Mouse (Mus musculus) layer of hippocampus, postnatal 36 days (tissue): ENCODE data around the gene Vps29. TPM values are rescaled to one million over a fixed set of nuclear protein-coding genes. Genes with fewer than 3 reads are reported as not detected.
"Not testable (repeated sequence)": the region's sequence is repeated elsewhere in the genome, so short reads cannot be mapped to it uniquely, and the experiment has no call there.

Source experiments
- DNase-seq, 2 experiments: peaks; one replicate each; pipeline ENCODE4 v3.0.0; 2022
- total RNA-seq, 2 experiments: library from RNA; stranded (reverse); gene quantifications; 2 replicates each; pipeline ENCODE4 v1.2.3; 2021

The Vps29 gene
- total RNA-seq: 100 to 1,000 TPM; 173 to 175 TPM

- peak; percentile 95 to 96 for DNase-seq
Observed at GRCm38 (mm10) chr5:122353807-122354491, at the start of gene Vps29, which contains the start of gene Rad9b. Vps29 (plus strand) TSS chr5:122354369. Rad9b (minus strand) TSS chr5:122354233.

DNA sequence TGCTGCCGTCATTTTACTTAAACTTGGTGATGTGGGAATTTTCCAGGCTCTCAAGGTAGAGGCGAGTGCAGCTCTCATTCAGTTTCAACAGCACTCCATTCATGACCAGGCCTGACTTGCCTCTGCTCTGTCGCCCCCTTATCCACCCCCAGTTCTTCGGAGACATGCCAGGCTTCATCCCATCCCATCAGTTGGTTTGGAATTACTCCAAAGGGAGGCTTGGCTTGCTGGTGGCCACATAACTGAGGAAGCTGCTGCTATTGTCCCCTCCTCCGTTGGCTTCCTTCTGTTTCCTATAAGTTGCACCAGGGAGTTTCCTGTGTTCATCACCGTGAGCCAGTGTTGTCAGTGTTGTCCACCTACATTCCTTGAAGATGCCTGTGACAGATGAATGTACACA, 49.6 kb upstream of the Vps29 start:
- DNase-seq: no peak

DNA sequence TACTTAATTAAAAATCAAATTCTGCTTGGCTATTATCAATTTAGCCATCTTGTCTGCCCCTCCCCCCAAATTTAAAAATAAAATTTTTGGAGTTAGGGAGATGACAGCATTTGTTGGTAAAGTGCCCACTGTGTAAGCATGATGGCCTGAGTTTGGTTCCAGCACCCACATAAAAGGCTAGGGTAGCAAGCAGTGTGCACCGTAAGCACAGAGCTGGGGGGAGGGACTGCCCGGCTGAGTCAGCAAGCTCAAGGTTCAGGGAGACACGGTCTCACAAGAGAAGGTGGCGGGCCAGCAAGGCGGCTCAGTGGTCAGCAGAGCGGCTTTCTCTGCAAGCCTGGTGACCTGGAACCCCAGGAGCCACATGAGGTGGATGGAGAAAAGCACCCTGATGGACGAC, 48.7 kb upstream of the Vps29 start:
- no peak for DNase-seq

GRCm38 (mm10) chr5:122306536-122306935, 47.6 kb upstream of the Vps29 start:
- no peak for DNase-seq

DNA sequence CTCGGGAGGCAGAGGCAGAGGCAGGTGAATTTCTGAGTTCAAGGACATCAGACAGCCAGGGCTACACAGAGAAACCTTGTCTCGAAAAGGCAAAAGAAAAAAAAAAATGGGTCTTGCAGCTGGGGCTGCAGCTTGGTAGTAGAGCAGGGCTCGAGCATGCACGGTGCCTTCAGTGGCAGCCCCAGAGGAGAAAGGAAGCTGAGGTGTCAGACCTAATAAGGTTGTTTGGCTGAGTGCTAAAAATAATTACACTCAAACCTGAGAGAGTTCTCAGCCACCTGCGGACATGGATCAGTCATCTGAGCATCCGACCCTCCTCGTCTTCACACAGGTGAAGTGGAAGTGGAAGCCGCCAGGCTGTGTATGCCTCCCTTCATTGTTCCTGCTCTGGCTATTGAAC, 43.5 kb upstream of the Vps29 start:
- DNase-seq: no peak

DNA sequence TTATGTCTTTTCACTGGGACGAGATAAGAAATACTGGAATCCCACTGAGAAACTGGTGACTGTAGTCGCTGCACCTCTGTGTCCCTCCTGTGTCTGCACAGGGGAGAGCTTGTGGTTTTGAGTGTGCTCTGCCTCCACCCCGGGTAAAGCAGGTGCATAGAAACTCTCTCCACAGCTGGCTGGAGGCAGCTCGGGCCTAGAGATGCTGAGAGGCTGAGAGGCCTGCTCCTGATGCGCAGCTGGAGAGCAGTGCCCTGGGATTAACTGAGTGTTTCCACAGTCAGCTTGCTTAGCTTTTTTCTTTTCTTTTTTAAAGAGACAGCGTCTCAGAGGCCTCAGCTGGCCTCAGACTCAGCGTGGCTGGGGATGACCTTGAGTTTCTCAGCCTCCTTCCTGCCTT, 42.5 kb upstream of the Vps29 start:
- DNase-seq: no peak

GRCm38 (mm10) chr5:122312346-122312745, 41.8 kb upstream of the Vps29 start:
- no peak for DNase-seq

GRCm38 (mm10) chr5:122312942-122313684, 41.1 kb upstream of the Vps29 start:
- no peak for DNase-seq

- peak; percentile 88 to 89 for DNase-seq
Observed at GRCm38 (mm10) chr5:122314966-122315667, 39.1 kb upstream of the Vps29 start.

DNA sequence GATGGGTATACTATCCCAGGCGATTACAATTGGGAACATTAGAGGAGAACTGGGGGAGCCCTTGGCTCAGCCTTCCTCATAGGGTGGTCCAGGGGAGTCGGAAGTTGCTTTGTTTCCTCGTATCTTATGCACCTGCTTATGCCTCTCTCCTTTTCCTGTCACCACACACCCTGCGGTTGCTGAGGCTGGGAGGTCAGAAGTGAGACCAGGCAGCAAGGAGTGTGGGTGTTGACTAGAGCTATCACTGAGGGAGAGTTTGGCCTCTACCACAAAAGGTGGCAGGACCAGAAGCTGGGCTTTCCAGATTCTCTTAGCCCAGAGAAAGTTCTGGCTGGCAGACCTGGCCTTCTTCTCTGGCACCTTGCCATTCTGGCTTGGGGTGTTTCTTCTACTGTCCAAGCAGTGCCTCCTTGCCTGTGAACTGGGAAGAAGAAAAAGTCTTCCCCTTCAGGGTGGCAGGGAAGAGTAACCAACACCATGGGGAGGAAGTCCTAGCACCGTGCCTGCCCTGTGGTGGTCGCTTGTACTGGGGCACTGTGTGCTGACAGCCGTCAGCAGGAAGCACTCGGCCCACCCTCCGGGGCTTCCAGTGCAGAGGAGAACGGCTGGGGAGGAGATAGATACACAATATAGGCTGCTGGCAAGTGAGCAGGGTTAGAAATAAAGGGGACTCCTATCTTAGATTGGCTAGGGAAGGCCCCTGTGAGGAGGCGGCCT, 36.7 kb upstream of the Vps29 start:
- no peak for DNase-seq

GRCm38 (mm10) chr5:122318100-122318499, 36.1 kb upstream of the Vps29 start:
- DNase-seq: no peak

DNA sequence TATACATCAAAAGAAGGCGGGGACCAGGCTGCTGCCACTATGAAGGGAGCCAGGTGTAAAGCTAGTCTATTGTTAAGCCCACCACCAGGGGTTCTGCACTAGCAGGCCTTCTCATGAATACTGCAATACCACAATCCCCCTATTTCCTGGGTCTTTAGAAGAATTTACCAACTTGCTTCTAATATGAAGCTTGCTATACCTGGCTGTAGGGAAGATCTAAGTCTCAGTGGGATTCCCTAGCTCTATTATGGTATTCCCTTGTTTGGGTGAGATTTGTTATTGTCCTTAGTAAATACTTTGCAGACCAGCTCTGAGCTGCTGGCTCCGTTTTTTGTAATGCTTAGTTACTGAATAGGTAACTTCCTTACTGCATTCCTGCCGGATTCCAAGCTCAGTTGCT, 35.2 kb upstream of the Vps29 start:
- not testable (repeated sequence) for DNase-seq

DNA sequence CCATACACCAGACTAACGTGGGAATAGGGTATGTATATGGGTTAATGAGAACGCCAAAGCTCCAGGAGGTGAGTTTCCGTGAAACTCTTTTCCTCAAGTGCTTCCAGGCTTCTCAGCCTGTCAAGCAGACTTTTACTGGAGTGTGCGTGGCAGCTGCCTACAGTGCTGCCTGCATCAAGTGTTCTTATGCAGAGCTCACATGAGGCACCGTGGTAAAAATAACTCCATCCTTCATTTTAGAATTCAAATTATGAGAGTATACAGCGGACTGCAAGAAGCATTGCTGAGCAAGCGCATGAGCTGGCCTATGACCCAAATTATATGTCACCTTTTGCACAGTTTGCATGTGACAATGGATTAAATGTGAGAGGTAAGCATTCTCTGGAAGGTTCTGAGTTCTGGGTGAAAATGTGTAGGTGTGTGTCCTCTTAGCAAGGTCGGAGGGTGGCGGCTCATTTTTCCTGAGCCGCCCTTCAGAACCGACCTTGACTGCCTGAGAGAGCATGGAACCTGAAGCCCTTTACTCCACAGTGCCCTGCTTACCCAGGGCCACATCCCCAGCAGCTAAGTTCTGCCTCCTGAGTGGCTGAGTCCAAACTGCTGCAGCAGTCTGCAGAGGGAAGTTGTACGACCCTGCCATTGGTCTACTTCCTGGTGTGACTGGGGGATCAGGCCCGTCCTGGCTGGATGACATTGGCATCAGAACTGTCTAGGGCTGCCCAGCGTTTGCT, 34.5 kb upstream of the Vps29 start:
- no peak for DNase-seq

DNA sequence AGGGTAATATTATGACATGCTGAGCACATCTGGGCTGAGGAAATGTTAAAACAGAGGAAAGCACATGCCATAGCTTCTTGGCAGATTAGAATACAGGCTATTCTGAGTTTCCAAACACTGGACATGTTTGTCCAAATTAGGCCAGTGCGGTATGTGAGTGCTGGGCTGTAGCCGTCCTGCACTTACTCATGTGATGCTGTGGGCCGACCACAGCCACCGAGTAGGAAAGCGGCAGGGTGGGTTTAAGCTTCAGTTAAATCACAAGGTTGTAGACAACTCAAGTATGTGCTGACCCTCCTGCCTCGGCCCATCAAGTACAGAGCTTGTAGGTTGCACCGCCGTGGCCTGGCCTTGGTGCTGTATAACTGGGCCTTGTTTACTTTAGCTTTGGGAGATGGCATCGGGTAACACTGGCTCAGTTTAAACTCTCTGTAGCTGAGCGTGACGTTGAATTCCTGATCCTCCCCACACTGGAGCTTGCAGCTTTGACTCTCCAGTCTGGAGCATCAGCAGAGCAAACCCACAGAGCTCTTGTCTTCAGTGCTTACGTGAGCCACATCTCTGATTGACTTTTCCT, 33.9 kb upstream of the Vps29 start:
- no peak for DNase-seq

GRCm38 (mm10) chr5:122323523-122323922, 30.6 kb upstream of the Vps29 start:
- DNase-seq: no peak

- peak; percentile 57 to 70 for DNase-seq
Observed at GRCm38 (mm10) chr5:122324608-122325431, 29.3 kb upstream of the Vps29 start.

DNA sequence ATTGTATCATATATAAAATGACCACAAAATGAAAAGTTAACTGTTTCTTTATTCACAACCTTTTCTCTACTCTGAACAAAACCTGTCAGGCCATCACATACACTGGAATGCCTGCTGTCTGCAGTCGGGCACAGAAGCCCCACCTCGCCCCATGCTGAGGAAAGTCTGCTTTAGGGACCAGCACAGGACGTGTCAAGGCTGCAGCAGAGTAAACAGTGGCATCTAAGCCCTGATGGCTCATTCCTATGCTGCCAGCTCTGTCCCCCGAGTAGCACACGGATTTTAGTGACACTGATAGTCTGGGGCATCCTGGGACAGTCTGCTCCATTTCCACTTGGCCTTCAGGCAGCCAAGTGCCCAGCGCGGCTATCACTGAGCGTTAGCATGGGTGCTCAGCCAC, 28.7 kb upstream of the Vps29 start:
- no peak for DNase-seq

DNA sequence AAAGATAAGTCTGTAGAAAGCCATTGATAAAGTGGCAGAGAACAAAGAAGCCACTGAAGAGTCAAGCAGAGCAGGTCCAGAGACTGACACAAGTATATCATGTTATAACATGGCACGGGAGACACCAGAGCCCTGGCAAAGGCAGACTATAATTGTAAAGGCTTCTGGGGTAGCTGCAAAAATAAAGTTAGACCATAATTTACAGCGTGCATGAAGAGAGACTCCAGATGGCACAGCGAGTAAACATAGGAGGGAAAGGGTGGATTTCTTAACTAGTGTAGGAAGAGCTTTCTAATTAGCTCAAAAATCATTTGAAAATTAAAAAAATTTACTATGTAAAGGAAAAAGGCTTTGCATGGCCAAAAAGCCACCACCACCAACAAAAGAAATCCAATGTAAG, 26.9 kb upstream of the Vps29 start:
- no peak for DNase-seq

DNA sequence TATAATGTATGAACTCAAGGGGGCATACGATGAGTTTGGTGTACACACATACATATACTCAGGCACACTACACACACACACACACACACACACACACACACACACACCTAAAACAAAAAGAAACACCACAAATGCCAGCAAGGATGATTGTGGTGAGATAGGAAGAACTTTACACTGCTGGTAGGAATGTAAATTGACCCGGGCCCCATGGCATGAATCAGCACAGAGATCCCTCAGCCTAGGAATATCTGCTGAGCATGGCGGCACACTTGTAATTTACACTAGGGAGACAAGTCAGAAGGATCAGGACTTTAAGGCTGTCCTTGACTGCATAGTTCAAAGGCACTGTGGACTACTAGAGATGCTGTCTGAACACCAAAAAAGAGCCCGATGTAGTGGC, 23.9 kb upstream of the Vps29 start:
- DNase-seq: no peak

DNA sequence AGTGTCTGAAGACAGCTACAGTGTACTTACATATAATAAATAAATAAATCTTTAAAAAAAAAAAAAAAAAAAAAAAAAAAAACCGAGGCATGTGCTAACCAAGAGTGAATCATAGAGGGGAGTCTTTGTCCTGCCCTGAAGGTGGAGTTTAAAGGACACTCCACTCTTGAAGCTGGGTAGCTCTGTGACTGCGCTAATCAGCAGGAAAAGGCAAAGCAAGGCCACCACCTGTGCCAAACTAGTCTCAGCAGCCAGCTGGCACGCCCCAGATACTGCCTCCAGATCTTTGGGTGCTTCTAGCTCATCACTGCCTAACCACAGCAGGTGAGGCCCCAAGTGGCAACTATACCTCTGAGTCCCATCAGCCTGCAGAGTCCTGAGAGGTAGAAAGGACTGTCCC, 19.5 kb upstream of the Vps29 start:
- no peak for DNase-seq
